Mouse (Mus musculus): Measurements from ENCODE around the gene Mboat7. TPM values are rescaled to one million over a fixed set of nuclear protein-coding genes. Genes with fewer than 3 reads are reported as not detected.
"Not testable (repeated sequence)": the region's sequence is repeated elsewhere in the genome, so short reads cannot be mapped to it uniquely, and the experiment has no call there.

The Mboat7 gene
- total RNA-seq (2021): 10 to 100 TPM; 25.7 to 28.9 TPM

DNA sequence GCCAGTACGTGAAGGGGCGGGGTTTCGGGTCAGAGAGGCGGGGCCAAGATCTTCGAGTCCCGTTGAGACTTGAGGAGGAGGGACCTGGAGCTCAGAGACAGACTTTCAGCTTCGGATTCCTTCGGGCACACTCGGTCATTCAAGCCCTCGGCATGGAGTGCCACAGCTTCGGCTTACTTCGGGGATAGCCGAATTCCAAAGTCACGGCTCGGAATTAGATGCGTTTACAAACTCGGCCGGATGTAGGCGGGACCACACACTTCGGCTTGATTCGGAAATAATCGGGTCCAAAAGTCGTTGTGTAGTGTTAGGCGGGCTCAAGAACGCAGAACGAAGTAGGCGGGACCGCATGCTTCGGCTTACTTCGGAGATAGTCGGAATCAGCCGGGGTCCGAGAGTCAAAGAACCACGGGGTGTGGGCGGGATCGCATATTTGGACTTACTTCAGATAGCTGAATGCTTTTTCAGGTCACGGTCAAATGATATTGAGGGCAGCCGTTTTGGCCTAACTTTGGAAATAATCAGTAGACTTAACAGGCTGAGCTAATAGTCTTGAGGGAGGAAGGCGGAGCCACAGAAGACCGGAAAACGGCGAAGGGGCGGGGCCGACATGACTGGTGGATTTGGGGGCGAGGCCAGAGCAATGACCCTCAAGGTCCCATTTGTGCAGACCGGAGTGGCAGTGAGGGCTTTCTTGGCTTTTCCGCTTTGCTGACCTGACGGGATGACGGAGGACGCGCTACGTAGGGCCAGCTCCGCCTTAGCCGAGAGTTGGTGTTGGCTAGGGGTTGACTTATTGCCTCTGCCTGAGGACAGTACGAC lies at the start of gene Mboat7:
Gene Mboat7, minus strand, starts transcription at position 537 of the 822 bp plus-strand sequence.
- DNase-seq: peak; percentile 98
- intact Hi-C loops (cut with DNase I): loop anchor here (2.0 to 10.0 kb wide), 4 partner anchors 18 to 444 kb away; partner anchors contain the start of genes Cnot3 and Leng8

GRCm38 (mm10) chr7:3732675-3733074 lies 39.4 kb upstream of the Mboat7 start:
- DNase-seq; intact Hi-C loops (cut with DNase I): not testable (repeated sequence)

DNA sequence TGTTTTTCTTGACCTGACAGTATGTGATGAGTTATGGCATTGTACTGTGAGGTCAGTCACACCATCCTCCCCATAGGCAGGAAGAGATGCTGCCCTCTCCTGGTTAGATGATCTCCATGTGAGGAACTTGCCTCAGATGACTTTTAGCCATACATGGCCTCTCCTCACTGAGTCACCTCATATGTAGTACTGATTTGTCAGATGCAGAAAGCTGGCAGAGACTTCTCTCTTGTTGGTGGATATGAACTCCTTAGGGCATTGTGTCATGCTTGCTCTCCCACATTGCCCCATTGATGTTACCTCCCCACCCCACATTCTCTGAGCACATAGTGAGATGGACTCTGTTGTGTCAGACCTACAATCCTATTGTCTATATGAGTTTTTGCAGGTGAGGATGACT lies 32.1 kb upstream of the Mboat7 start:
- DNase-seq; intact Hi-C loops (cut with DNase I): not testable (repeated sequence)

- intact Hi-C loops (cut with DNase I): not testable (repeated sequence)
These were observed 26.9 kb upstream of the Mboat7 start, which contains the start of gene Pirb for GRCm38 (mm10) chr7:3720268-3720667. TSS of gene Pirb (minus strand) at chr7:3720391.

GRCm38 (mm10) chr7:3715249-3715648 lies 21.9 kb upstream of the Mboat7 start:
- DNase-seq: no peak
- intact Hi-C loops (cut with DNase I): no loop called here

More at GRCm38 (mm10) chr7:3720268-3720667, 26.9 kb upstream of the Mboat7 start, which contains the start of gene Pirb:
- DNase-seq: not testable (repeated sequence)

DNA sequence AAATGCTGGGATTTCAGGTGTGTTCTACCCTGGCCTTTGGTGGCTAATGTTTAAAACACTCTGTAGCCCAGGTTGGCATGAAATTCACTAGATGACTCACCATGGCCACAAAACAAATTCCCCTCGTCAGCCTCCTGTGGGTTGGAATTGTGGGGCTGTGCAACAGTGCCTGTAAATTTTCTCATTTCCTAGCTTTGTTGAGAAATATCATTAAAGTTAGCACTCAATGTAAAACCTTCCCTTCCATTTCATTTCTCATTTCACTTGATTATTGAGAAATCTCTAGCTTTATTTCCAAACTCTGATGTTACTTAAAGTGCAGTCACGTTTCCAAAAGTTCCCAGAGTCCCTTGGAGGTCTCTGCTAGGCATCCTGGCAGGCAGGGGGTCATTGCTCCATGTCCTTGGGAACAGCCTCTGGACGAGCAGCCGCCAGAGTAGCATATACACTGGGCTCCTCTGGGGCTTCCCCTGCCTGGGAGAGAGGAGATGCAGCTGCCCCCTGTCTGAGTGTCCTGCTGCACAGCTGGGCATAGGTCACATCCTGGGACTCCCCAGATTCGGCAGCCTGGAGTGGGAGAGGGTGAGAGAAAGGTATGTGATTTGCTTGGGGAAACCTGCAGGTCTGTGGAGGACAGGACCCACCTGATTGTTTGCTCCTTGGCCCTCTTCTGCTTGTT lies 19.1 kb upstream of the Mboat7 start:
- no peak for DNase-seq
- intact Hi-C loops (cut with DNase I): loop anchor here (5.0 kb wide), 1 partner anchor 330 kb away; no protein-coding TSS in a partner anchor

- intact Hi-C loops (cut with DNase I): no loop called here
- DNase-seq: no peak
These were observed 15.7 kb upstream of the Mboat7 start for GRCm38 (mm10) chr7:3709000-3709399.

GRCm38 (mm10) chr7:3708447-3708980 lies 15.2 kb upstream of the Mboat7 start:
- intact Hi-C loops (cut with DNase I); DNase-seq: not testable (repeated sequence)

DNA sequence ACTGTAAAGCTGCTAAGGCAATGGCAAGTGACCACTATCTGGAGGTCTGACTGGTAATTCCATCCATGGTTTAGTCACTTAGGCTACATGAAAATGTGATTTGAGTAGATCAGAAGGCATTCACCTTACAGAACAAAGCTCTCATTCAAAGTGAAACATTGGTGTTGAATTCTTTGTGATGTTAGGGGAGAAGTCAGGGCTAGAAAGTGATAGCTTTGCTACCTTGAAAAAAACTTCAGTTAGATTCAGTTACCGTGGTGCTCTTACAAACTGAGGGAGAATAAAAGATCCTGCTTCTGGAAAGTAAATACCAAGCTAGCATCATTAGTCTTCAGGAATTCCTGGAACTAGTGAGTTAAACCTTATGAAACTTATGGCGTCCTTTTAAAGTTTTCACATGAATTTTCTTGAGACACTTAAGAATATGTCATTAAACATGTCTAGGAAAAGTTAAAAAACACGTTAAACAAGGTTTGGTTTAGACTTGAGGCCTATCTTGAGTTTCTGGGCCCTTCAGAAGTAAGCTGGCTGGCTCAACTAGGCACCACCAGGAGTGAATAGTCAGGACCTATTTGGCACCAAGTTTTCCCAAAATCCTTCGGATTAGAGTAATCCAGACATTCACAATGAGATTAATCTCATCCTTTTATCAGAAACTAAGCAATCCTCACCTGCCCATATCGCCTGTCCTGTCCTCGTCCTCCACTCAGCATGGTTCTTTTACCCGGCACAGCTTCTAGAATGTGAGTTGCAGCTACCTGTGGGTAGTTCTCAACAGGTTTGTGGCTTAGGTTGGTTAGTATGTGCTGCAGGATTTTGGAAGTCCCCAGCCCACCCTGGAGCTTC lies 14.5 kb upstream of the Mboat7 start:
- intact Hi-C loops (cut with DNase I): no loop called here
- no peak for DNase-seq

DNA sequence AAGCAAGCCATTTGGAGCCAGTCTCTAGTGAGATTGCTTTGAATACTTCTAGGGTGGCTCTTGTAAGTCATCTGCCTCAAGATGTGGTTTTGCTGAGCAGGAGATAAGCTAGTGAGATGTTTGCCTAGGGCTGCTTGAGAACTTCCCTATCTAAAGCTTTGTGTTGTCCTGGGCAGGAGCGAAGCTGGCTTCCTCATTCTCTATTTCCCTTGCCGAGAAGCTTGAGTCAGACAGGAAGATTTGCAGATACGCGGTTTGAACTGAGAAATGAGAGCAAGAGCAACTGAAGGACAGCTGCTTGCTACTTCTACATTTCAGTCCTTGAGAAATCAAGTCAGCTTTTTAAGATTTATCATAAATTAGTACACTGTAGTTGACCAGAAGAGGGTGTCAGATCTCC lies 13.7 kb upstream of the Mboat7 start:
- intact Hi-C loops (cut with DNase I): no loop called here
- DNase-seq: peak in 1 of 2 experiments; percentile 18

- DNase-seq: no peak
- intact Hi-C loops (cut with DNase I): no loop called here
These were observed 13.1 kb upstream of the Mboat7 start for GRCm38 (mm10) chr7:3706343-3706934.

DNA sequence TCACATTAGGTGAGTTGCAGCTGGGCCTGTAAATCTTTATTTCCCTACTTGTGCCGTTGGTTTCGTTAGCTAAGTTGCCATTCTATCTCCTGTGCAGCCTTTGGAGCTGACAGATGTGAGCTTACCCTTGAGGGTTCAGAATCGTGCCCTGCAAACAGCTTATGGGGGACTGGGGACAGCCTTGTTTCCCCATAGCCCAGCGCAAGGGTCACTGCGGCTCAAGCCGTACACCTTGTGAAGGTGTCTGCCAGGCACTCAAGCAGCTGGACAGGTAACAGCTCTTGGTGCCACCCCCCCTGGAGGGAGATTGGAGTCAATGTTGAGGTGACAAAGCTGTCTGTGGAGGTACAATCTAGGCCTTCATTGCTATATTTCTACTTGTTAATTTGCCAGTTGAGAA lies 12.6 kb upstream of the Mboat7 start:
- DNase-seq: no peak
- intact Hi-C loops (cut with DNase I): no loop called here

GRCm38 (mm10) chr7:3705461-3705860 lies 12.1 kb upstream of the Mboat7 start:
- DNase-seq; intact Hi-C loops (cut with DNase I): not testable (repeated sequence)

GRCm38 (mm10) chr7:3704475-3704874 lies 11.2 kb upstream of the Mboat7 start:
- intact Hi-C loops (cut with DNase I): loop anchor here (5.0 kb wide), 1 partner anchor 37 kb away; the partner anchor contains the start of gene Leng1
- DNase-seq: no peak

GRCm38 (mm10) chr7:3703879-3704441 lies 10.6 kb upstream of the Mboat7 start, which contains the start of gene Rps9:
TSS of gene Rps9 (plus strand) at chr7:3703993.
- intact Hi-C loops (cut with DNase I): loop anchor here (5.0 kb wide), 1 partner anchor 37 kb away; the partner anchor contains the start of gene Leng1
- peak; percentile 98 for DNase-seq

DNA sequence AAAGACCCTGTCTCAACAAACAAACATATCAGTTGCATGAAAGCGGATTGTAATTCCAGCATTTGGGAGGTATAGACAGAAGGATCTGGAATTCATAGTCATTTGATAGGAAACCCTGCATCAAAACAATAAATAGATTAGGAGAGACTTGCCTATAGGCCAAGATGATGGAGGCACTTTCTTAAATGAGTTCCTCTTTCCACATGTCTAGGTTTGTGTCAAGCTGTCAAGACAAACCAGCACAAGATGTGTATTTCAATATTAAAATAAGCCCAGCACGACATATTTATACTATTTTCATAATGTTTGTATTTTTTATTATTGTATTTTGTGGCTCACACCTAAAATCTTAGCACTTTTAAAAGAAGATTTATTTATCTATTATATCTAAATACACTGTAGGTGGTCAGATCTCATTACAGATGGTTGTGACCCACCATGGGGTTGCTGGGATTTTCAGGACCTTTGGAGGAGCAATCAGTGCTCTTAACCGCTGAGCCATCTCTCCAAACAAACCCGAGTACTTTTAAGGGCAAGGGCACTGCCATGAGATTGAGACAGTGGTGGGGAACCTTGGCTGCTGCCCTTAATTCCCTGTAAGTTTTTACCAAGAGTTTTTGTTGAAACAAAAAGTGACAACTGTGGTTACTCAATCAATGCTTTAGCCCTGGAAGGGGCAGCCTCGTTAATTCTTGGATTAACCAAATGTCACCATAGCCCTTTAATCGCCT lies 10.0 kb upstream of the Mboat7 start:
- intact Hi-C loops (cut with DNase I): loop anchor here (5.0 kb wide), 1 partner anchor 36 kb away; the partner anchor contains the start of gene Leng1
- DNase-seq: no peak

DNA sequence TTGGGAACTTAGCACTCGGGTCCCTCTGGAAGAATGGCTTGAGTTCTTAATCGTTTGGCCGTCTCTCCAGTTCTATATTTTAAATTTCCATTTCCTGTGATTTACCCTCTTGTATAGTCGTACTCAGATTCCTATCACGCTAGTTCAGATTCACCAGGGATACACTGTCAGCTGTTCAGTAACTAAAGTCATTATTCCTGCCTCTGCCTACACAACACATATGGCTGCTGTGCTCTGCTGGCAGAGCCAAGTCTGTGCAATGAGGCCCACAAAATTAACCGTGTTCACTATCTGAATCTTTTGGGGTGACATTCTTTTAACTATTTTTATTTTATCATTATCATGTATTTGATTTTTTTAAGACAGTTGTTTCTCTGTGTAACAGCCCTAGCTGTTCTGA lies 5.1 kb upstream of the Mboat7 start:
- intact Hi-C loops (cut with DNase I): loop anchor here (10.0 kb wide), 1 partner anchor 394 kb away; no protein-coding TSS in a partner anchor
- no peak for DNase-seq

- intact Hi-C loops (cut with DNase I): loop anchor here (5.0 to 10.0 kb wide), 3 partner anchors 48 to 442 kb away; partner anchors contain the start of genes Cnot3 and Leng8
- DNase-seq: peak in 1 of 2 experiments; percentile 46
These were observed 1.6 kb upstream of the Mboat7 start for GRCm38 (mm10) chr7:3694949-3695305.

Data from heart, postnatal 10 days (tissue).